Mouse (Mus musculus): ENCODE results near the gene Otud7a. TPM values are rescaled to one million over a fixed set of nuclear protein-coding genes. Genes with fewer than 3 reads are reported as not detected.

Otud7a gene
- total RNA-seq (2021) = 1 to 10 TPM in 1 of 2 experiments, under 1 TPM in 1; 0.87 to 1.6 TPM
- long read RNA-seq, experiment 1, partial matches to known transcripts = 0 of 4 reads
- long read RNA-seq, experiment 1, other reads (novel, unspliced or antisense) = 4 of 4 reads
- long read RNA-seq, experiment 2, partial matches to known transcripts = 0 of 2 reads
- long read RNA-seq, experiment 2, other reads (novel, unspliced or antisense) = 2 of 2 reads

DNA sequence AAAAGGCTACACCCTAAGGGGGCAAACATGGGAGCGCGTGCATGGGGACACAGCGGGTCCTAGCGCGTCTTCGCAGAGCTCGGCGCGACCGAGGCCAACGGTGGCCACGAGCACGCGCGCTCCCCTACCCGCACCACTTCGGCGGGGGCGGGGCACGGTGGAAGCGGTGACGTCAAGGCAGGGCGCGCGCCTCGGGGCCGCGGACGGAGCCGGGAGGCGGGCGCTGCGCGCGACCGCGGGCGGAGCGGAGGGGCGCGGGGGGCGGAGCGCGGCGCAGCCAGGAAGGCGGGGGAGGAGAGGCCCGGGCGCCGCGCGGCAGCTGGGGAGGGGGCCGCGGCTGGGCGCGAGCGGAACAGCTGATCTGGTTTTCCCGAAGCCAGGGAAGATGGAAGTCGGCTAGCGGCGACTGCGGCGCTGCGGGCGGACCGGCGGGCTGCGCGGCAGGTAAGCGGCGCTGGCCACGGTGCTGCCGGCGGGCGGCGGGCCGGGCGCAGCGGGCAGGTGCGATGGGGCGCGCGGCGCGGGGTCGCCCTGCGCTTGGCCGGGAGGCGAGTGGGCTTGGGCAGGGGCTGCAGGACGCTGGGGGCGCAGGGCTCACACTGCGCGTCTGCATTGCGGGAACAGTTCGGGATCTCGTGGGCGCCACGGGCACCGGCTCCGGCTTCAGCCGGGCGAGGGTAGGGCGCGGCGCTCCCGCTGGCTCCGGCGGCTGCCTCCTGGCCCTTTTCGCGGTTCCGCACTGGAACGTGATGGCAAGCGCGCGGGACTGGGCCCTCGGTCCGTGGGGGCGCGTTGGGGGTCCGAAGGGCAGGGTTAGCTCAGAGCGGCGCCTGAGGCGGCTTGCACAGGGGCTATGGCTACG lies at the start of gene Otud7a:
Gene Otud7a (plus strand): TSS at position 268 of the 862 bp plus-strand sequence.
- peak; percentile 87 for DNase-seq

DNA sequence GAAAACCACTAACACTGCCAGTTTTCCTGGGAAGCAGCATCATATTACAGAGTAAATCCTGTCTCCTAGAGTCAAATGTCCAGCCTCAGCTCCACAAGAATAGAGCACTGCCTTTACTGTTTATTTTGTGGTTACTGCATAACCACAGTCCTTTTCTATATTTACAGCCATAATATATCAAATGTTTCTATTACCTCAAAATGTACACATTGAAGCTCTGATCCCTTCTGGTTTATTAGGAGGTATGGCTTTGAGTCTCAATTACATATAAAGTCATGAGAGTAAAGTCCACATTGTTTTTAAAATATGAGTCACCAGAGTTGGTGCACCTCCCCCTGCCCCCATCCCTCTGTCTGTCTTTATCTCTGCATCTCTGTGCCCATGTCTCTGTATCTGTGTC lies 38.6 kb upstream of the Otud7a start:
- DNase-seq = no peak

DNA sequence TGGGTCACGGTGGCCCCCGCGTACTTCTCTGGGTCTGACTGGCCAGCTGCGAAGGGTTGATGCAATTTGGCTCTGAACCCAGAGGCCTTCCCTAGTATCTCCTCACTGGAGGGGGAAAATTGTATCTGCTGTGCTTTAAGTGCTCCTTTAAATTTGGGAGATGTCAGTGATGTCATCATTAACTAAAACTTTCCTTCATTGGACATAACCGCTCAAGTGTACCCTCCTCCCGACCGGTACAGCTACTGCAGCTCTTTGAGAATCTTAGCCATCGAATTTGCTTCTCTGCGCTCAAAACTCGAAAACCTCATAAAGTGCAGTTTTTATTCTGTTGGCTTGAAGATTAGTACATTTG lies 772 bp downstream of the Otud7a start:
- no peak for DNase-seq

DNA sequence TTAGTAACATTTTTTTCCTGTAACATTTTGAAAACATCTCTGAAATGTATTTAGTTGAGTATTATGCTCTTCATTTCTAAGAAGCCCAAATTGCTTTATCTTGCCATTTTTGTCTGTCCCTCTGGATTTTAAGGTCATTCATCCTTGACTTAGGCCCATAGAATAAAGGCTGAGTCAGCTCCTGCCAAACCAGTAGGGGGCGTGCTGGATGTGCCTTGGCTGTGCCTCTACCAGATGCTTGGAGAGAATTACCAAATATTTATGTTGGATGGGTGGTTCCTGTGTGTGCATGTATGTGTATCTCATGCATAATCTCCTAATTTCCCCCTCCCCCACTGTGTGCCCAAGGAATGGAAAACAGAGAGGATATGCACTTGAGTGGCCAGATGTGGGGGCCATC lies 2.4 kb downstream of the Otud7a start:
- DNase-seq = no peak

DNA sequence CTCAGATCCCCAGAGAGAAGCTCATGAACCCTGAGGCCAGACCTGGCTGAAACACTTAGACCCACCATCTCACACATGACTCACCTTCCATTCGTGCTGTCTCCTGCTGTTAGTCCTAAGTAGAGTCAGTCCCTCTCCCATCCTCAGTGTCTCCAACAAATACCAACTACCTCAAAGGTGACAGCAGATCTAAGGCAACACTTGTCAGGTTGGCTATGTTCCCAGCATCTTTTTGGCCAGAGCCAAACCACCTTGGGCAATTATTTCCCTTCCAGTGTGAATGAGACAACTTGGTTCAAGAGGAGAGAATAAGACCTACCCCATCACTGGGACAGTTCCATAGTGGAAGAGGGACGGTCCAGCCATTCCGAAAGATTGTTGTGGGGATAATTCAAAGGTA lies 10.7 kb downstream of the Otud7a start:
- no peak for DNase-seq

DNA sequence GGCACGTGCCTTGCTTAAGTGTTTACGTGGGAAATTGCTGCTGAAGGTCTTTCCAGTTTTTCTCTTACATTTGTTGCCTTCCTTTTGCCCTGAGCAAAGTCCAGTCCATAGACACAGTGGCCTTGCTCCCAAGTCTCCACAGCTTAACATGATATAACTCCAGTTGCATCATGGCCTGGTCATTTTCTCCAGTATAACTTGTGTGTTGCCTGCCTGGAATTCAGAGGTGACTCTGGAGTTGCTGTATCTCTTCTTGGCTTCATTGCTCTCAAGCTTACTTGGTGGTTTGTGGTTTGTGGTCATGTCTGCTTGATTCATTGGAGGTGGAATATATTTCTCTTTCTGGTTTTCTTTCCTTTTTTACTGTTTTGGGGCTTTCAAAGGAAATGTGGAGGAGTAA lies 17.7 kb downstream of the Otud7a start:
- DNase-seq = no peak

DNA sequence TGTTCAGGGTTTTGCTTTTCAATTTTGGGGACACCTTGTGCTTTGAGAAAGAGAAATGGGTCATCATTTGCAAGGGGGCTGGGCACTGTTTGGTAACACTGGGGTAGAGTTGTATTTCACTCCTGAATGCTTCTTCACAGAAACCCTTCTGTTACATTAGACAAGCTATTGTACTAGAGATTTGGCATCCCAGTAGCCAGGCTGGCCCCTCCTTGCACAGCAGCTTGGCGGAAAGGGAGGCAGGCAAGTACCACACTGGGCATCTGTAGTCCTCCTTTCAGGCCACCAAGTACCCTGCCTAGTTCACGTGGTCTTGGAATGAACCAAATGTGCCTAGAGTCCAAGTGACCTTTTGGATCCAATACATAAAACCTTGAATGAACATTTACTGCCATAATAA lies 18.1 kb downstream of the Otud7a start:
- no peak for DNase-seq

DNA sequence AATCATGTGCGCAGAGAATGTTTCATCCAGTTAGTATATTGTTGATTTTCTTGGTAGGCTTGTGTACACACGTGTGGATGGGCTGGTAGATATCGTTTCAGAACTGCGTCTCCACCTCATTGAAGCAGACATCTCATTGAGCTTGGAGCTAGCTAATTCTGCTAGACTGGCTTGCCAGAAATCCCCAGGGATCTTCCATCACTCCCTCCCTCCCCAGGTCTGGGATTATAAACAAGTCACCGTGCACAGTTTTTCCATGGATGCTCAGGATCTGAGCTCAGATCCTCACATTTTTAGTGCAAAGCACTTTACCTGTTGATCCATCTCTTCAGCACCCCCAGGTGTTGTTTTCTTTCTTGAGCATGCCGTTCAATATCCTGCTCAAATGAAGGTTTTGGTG lies 22.2 kb downstream of the Otud7a start:
- no peak for DNase-seq

DNA sequence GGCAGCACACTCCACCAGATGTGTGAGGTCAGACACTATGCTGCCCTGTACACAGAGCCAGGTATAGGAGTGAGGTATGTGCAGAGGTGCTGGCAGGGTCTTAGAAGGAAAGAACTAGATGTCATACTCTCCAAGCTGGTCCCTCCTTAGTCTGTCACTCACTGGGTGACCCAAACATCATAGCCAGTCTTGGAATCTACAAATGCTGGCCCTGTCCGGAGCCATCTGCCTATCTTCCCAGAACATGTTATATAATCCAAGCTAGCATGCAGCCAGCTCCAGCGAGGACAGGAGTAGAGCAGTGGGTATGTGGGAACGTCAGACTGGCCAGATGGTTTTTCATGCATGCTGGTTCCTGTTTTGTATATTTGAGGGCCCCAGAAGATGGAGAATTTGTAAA lies 23.7 kb downstream of the Otud7a start:
- no peak for DNase-seq

DNA sequence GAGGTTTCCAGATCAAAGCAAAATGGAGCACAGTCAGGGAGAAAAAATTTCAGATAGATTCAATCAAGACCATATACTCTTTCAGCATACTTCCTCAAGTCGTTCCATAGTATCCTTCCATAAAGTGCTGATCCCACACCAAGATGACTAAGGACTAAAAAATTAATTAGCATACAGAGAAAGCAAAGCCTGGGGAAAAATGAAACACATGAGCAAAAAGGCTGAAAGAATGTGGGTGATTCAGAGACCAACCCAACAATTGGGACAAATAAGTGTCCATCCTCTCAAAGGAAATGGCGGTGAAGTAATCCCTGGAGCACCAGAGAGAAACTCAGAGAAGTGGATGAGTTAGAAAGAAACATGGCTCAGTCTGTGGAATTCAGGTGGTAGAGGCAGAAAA lies 38.5 kb downstream of the Otud7a start:
- DNase-seq = no peak

DNA sequence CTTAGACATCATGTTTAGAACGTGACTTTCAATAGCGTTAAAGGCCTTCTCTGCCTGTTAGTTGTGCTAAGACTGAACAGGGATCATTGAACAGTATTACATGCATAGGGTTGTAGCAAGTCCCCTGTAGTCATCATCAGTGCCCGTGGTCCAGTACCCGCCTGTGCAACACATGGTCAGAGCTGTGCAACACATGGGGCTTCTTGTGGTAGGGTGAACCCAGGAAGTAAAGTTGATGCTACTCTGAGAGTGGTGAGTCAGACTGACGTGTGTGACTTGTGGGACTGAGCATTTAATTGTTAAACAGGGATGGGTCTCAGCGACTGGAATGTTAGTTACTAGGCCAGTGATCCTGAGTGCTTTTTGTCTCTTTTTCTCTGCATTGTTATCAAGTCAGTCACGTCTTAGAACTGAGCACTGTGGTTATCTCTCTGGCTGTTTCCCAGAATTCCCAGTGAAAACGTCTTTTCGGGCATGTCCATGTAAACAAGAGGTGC lies 52.5 kb downstream of the Otud7a start:
- DNase-seq = no peak

DNA sequence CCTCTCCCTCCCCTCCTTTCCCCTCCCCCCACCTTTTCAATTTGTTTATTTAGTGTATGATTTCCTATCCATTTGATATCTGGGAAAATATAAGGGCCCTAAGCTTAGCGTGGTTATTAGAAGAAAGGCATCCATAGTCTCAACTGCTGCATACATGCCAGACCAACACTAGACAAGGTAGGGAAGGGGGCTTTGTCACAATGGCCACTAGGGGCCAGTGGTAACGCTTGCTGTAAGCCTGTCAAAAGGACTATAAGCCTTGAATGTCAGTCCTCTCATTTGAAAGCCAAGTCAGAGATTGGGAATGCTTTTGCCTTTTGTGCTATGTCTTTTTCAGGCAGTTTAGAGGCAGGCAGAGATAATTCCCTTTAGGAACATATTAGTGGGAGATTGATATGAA lies 59.7 kb downstream of the Otud7a start:
- no peak for DNase-seq

DNA sequence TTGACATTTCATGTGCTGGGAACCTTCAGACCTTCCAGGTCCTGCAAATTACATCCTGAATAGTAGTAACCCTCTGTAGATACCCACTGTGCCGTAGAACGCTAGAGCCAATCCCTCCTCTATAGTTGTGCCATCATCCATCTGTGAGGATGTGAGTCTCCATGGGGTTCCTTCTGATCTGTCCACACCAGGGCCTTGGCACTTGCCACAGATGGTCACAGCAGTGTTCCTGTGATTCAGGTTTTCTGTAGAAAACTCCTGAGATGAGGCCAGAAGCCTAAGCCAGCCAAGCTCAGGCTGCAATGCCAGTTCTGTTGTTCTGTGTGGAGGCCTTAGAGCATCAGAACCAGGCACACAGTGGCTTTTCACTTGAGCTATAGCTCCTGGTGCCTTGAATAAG lies 63.5 kb downstream of the Otud7a start:
- no peak for DNase-seq

DNA sequence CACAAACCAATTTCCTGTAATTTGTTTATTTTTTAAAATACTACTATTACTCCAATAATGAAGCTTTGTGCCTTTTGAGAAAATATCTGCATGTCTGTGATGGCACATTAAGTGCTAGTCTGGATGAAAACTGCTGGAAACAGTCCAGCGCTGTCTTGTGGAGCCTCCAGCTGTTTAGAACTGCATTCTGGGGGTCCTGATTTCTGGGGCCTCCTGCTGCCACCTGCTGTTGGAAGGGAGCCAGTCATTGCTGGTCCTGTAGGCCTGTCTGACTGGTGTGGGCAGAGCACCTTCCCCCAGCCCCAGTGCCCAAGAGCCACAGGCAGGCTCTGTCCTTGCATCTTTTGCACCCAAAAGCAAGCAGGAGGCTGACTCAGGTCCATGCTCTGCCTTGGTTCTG lies 65.3 kb downstream of the Otud7a start:
- peak; percentile 7 for DNase-seq

DNA sequence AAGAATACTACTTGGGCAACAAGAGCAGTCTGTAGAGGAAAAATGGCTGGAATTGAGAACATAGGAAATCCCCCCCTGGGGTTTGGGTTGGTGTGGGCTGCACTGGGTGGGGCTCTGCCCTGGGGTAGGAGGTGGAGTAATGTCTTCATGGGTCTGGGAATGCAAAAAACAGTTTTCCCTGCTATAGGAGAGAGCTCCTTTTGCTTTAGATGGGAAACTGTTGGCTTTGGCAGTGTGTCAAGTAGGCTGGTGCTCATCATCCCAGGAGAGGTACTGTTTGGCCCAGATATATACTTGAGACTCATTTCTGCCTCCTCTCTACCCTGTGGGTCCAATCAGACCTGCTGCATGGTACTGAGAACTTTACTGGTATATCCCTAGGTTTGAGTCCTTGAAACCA lies 66.9 kb downstream of the Otud7a start:
- DNase-seq = no peak

DNA sequence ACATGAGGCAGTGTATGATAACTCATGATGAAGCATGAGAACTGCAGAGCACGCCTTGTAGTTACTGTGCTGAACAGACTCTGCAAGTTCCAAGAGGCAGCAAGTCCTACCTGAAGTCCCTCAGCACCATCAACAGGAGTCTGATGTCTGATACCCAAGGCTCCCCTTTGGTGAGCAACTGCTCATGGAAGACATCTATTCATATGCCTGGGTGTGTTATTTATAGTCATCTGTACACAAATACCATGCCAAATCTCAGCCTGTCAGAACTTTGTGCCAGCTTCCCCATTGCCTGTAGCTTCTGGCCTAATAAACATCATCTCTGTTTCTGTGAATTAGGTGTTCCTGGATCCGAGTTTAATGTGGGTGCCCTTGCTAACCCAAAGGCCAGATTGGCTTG lies 68.0 kb downstream of the Otud7a start:
- no peak for DNase-seq

DNA sequence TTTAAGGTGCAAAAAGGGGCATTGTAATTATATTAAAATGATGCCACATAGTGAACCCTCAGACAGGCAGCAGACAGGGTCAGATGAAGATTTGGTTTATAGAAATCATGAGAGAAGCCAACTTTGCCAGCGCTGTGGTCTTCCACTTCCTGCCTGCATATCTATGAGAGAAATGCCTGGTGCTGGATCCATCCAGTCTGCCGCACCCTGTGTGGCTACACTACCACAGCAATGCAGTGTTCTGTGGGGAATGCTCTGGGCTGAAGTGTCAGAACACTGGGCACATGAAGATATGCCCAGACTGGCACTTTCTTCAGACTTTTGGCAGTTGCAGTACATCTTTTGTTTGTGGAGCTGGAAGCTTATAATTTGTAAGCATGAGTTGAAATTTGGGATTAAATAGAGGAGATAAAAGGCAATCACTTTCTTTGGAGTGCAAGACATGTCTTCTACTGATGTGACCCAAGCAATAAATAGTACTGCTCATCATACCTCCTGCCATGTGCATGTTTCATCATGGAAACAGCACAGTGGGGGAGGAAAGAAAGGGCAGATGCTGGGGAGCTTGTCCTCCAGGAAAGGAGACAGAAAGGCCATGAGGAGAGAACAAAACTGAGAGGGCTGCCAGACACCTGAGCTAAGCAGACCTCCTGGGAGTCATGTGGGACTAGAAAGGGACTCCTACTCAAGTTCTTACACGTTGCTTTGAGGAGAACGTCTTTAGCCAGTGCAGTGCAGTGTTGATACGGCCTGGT lies 71.8 kb downstream of the Otud7a start:
- no peak for DNase-seq

DNA sequence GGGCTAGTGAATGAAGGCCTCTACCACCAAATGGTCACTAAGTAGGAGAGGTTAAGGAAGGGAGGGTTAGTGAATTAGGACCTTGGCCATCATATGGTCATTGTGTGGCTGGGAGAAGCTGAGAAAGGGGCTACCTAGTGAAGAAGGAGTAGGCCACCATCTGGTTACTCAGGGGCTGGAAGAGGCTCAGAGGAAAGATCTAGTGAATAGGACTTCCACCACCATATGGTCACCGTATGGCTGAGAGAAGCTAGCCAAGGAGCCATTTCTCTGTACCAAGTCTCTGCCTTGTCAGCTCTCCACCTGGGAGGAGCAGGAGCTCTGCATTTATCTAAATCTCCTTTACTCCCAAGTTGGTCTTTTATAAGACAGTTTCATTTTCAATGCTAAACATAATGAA lies 75.7 kb downstream of the Otud7a start:
- DNase-seq = no peak

DNA sequence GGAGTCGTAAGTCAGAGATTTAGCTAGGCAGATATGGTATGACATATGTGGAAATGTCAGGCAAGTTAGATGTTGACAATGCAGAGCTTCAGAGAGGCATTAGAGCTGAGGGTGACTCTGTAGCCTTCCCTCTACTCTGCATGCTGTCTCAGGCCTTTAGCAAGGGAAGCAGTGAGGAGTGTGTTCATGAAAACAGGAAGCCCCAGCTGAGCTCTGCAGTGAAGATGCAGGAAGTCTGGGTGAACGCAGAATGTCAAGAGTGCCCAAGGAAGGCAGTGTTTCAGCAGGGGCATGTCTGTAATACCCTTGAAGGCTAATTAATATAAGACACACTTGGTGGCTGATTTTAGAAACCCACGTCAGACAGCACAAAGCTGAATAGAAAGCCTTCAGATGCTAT lies 77.9 kb downstream of the Otud7a start:
- DNase-seq = no peak

DNA sequence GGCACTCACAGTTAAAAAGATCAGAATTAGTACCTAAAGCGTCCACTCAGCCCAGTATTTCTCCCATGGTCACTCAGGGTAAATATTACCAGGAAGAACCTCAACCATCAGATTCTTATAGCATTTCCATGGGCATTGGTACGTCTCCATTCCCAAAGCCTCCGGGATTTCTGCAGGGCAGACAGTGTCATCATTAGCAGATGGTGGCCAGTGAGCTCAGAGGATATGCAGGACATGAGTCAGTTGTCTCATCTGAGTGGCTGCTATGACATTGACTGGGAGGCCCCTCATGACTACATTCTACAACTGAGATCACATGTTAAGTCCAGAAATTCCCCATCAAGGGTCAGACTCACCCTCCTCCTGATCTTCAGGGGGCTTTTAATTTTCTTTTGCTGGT lies 78.5 kb downstream of the Otud7a start:
- DNase-seq = no peak

DNA sequence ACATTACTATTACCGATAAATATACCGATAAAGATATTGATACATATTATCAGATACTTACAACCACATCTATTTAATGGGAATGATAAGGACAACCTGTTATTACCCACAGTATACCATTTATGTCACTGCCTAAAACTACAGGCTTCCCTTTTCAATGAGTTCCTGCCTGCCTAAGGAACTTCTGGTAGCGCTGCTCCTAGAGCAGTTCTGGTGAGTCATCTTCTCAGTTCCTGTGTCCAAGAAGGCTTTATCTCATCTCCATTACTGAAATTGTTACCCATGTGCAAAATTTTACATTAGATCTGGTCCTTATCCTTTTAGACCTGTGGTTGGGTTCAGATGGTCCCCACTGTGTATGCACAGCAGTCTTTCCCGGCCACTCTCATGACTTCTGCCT lies 95.7 kb downstream of the Otud7a start:
- DNase-seq = no peak

DNA sequence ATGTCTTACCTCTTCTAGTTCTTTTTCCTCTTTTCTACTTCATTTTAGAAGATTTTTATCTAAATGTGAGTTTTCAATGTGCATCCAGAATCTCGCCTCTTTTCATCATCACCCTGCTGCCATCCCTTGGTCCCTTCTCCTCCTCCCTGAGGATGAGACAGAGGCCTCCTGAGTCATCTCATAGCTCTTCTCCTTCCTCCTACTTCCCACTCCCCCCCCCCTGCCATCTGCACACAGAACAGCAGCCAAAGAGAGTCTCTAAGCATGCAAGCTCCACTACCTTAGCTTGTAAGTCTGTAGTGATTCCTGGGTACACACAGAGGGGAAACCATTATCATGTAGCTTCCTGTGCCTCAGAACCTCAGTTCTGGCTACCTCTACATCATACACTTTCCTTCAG lies 109.9 kb downstream of the Otud7a start:
- DNase-seq = no peak

DNA sequence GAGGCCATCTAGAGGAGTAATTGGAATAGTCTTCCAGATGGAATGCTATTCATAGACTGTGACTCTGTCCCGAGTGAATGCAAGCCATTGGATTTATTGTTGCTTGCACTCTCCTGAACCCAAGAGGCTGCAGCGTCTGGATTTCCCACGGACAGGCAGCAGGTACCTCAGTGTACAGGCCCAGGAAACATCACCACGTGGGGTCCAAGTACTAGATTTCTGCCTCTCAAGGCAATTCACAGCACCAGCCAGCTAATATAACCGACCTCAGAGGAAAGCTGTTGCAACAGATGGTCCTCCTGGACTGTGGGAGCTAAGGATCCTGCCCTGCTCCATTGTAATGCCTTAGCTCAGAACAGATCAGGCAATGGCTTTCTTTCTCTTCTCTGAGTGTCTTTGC lies 111.8 kb downstream of the Otud7a start:
- DNase-seq = no peak

Measured in adrenal gland, postnatal 10 days (tissue).